ENCODE assay signal across 7 mouse cellular contexts in the genomic region with DNA sequence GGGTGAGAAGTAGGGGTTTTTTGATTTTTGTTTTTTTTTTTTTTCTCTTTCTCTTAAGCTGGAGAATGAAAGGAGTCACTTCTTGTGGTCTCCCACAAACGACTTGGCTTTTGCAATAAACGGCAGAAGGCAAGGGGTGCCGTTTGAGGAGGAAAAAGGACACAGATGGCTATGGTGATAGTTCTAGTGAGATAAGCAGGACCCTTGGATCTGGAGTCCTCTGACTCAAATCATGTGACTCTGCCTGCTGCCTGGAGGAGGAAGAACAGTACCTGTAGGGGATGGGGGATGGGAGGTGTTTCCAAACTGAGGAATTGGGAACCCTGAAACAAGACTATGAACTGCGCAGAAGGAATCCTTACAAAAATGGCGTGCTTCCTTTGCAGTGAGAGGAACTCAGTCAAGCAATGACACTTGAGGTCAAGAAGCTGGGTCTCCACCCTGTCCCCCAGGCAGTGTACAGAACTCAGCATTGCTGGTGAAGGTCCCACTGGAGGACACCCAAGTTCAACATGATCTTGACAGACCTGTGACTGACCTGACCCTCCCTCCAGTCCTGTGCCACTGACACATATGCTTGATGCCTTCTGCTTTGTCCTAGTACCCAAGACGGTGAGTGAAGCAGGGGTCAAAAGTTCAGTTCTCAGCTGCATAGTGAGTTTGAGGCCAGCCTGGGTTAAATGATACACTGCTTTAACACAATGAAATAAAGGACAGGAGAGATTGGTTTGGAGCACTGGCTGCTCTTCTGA. TPM values are rescaled to one million over a fixed set of nuclear protein-coding genes. Genes with fewer than 3 reads are reported as not detected.
A peak's percentile ranks its signal among the peaks of the same experiment; 100 is the strongest.
DNase-seq lines count a peak whose midpoint lies in the region; ATAC-seq lines count a peak whose summit lies in the region.

No protein-coding gene starts in this region.

- no peaks in the 10 kb centered on the region for H3K9me3 ChIP-seq in lung, embryonic 15.5 days
- H3K9me3 ChIP-seq in embryonic facial prominence, embryonic 11.5 days (replicated peaks; ENCODE audit: control insufficient read depth, low read length) = no peaks in the 10 kb centered on the region
- H3K9me3 ChIP-seq in intestine, embryonic 14.5 days (ENCODE audit: control insufficient read depth, low read length) = no peaks in the 10 kb centered on the region
- H3K9me3 ChIP-seq in midbrain, embryonic 16.5 days (replicated peaks; ENCODE audit: control insufficient read depth, low read length, poor library complexity, severe bottlenecking) = no peaks in the 10 kb centered on the region

- peak overlapping the region; percentile 82 for H3K27ac ChIP-seq in lung, embryonic 15.5 days
- H3K27ac ChIP-seq in embryonic facial prominence, embryonic 11.5 days (replicated peaks; ENCODE audit: low read depth, low read length) = peak overlapping the region; percentile 31; the same call in 1 of the 2 replicates
- H3K27ac ChIP-seq in intestine, embryonic 14.5 days (ENCODE audit: low read depth) = peak overlapping the region; percentile 89
- H3K27ac ChIP-seq in midbrain, embryonic 16.5 days (ENCODE audit: low read length) = peak overlapping the region; percentile 84

- ATAC-seq in lung, embryonic 15.5 days (ENCODE audit: borderline replicate concordance, extremely low read depth, low FRiP score, low TSS enrichment) = no peak
- no peak for ATAC-seq in embryonic facial prominence, embryonic 11.5 days (replicated peaks; ENCODE audit: insufficient number of reproducible peaks, low FRiP score, low TSS enrichment, low read depth)
- ATAC-seq in intestine, embryonic 14.5 days (replicated peaks; ENCODE audit: low FRiP score, low TSS enrichment, low read depth) = no peak
- ATAC-seq in midbrain, embryonic 16.5 days = no peak
- no peak for ATAC-seq in frontal cortex, adult (ENCODE audit: low TSS enrichment)

- H3K27me3 ChIP-seq in lung, embryonic 15.5 days = no peaks in the 10 kb centered on the region
- H3K27me3 ChIP-seq in embryonic facial prominence, embryonic 11.5 days (ENCODE audit: control insufficient read depth, insufficient read depth, low read length) = no peaks in the 10 kb centered on the region
- no peaks in the 10 kb centered on the region for H3K27me3 ChIP-seq in intestine, embryonic 14.5 days (replicated peaks; ENCODE audit: control insufficient read depth, insufficient read depth, low read length)
- H3K27me3 ChIP-seq in midbrain, embryonic 16.5 days (ENCODE audit: control insufficient read depth, insufficient read depth, low read depth, low read length) = no peaks in the 10 kb centered on the region

- H3K4me3 ChIP-seq in lung, embryonic 15.5 days = peak overlapping the region; percentile 82
- H3K4me3 ChIP-seq in embryonic facial prominence, embryonic 11.5 days (ENCODE audit: low read depth, low read length) = no peak overlapping the region
- peak overlapping the region; percentile 99 for H3K4me3 ChIP-seq in intestine, embryonic 14.5 days (ENCODE audit: low read depth, low read length)
- H3K4me3 ChIP-seq in midbrain, embryonic 16.5 days (ENCODE audit: low read depth, low read length) = peak overlapping the region; percentile 86

- H3K9ac ChIP-seq in lung, embryonic 15.5 days = peak overlapping the region; percentile 64
- peak overlapping the region; percentile 63 for H3K9ac ChIP-seq in embryonic facial prominence, embryonic 11.5 days (replicated peaks; ENCODE audit: low read length)
- H3K9ac ChIP-seq in intestine, embryonic 14.5 days (ENCODE audit: low read length) = peak overlapping the region; percentile 80
- peak overlapping the region; percentile 70; the same call in 1 of the 2 replicates for H3K9ac ChIP-seq in midbrain, embryonic 16.5 days (ENCODE audit: low read depth, low read length)

- 37% methylated on average over 6 of the region's 6 CpGs for WGBS in lung, embryonic 15.5 days
- 51% methylated on average over 6 of the region's 6 CpGs for WGBS in embryonic facial prominence, embryonic 11.5 days
- 43% methylated on average over 6 of the region's 6 CpGs for WGBS in intestine, embryonic 14.5 days
- 56% methylated on average over 6 of the region's 6 CpGs for WGBS in midbrain, embryonic 16.5 days

- peaks cover 30% of the 10 kb centered on the region for H3K4me1 ChIP-seq in lung, embryonic 15.5 days
- peaks cover 4% of the 10 kb centered on the region; the same call in 1 of the 2 replicates for H3K4me1 ChIP-seq in embryonic facial prominence, embryonic 11.5 days (ENCODE audit: control insufficient read depth, insufficient read depth, low read length)
- H3K4me1 ChIP-seq in intestine, embryonic 14.5 days (replicated peaks; ENCODE audit: control insufficient read depth, insufficient read depth, low read length) = peaks cover 33% of the 10 kb centered on the region
- peaks cover 25% of the 10 kb centered on the region for H3K4me1 ChIP-seq in midbrain, embryonic 16.5 days (ENCODE audit: control insufficient read depth, insufficient read depth, low read length)

- no peak for DNase-seq in lung, postnatal 4 days
- DNase-seq in embryonic facial prominence, embryonic 11.5 days (ENCODE audit: low spot score) = no peak
- no peak for DNase-seq in intestine, embryonic 14.5 days (ENCODE audit: low spot score)
- no peak for DNase-seq in urinary bladder, adult 2 months (ENCODE audit: low spot score)

- peak overlapping the region; percentile 66 for H3K4me2 ChIP-seq in lung, embryonic 15.5 days
- H3K4me2 ChIP-seq in embryonic facial prominence, embryonic 11.5 days (ENCODE audit: low read depth, low read length) = peak overlapping the region; percentile 61
- peak overlapping the region; percentile 73 for H3K4me2 ChIP-seq in intestine, embryonic 14.5 days (ENCODE audit: low read length)
- H3K4me2 ChIP-seq in midbrain, embryonic 16.5 days (ENCODE audit: low read length) = peak overlapping the region; percentile 71

- H3K36me3 ChIP-seq in lung, embryonic 15.5 days = peaks cover 25% of the 10 kb centered on the region
- H3K36me3 ChIP-seq in embryonic facial prominence, embryonic 11.5 days (replicated peaks; ENCODE audit: control insufficient read depth, insufficient read depth, low read depth, low read length) = peaks cover 19% of the 10 kb centered on the region
- H3K36me3 ChIP-seq in intestine, embryonic 14.5 days (ENCODE audit: control insufficient read depth, insufficient read depth, low read length) = peaks cover 28% of the 10 kb centered on the region
- H3K36me3 ChIP-seq in midbrain, embryonic 16.5 days (ENCODE audit: control insufficient read depth, insufficient read depth, low read length) = peaks cover 14% of the 10 kb centered on the region

RNA-seq across cellular contexts. Expression of gene Calr, which starts 1.1 kb away (rescaled TPM):
- polyA plus RNA-seq in lung, embryonic 15.5 days (2015; fragmentation: Nextera tagmentation; extraction: Ambion mirVana) = 1,037 and 1,080 TPM in 2 replicates
- 815 and 826 TPM in 2 replicates for polyA plus RNA-seq in embryonic facial prominence, embryonic 11.5 days (2014; fragmentation: Nextera tagmentation; extraction: Ambion mirVana)
- polyA plus RNA-seq in intestine, embryonic 14.5 days (2014; fragmentation: Nextera tagmentation; extraction: Ambion mirVana) = 721 and 823 TPM in 2 replicates
- polyA plus RNA-seq in midbrain, embryonic 16.5 days (2015; fragmentation: Nextera tagmentation; extraction: Ambion mirVana) = 662 and 691 TPM in 2 replicates
- 362 and 430 TPM in 2 replicates for polyA plus RNA-seq in urinary bladder, adult 2 months (2012; rRNA removed)

RNA-seq across cellular contexts. Expression of gene Rad23a, which starts 7.4 kb away (rescaled TPM):
- 112 and 127 TPM in 2 replicates for polyA plus RNA-seq in lung, embryonic 15.5 days (2015; fragmentation: Nextera tagmentation; extraction: Ambion mirVana)
- polyA plus RNA-seq in embryonic facial prominence, embryonic 11.5 days (2014; fragmentation: Nextera tagmentation; extraction: Ambion mirVana) = 79.6 and 88.2 TPM in 2 replicates
- 126 and 129 TPM in 2 replicates for polyA plus RNA-seq in intestine, embryonic 14.5 days (2014; fragmentation: Nextera tagmentation; extraction: Ambion mirVana)
- polyA plus RNA-seq in midbrain, embryonic 16.5 days (2015; fragmentation: Nextera tagmentation; extraction: Ambion mirVana) = 80.7 and 85.6 TPM in 2 replicates
- 63.3 and 69.9 TPM in 2 replicates for polyA plus RNA-seq in urinary bladder, adult 2 months (2012; rRNA removed)

RNA-seq across cellular contexts. Expression of gene Farsa, which starts 8.9 kb away (rescaled TPM):
- 96.9 and 98.9 TPM in 2 replicates for polyA plus RNA-seq in lung, embryonic 15.5 days (2015; fragmentation: Nextera tagmentation; extraction: Ambion mirVana)
- 73.0 and 85.7 TPM in 2 replicates for polyA plus RNA-seq in embryonic facial prominence, embryonic 11.5 days (2014; fragmentation: Nextera tagmentation; extraction: Ambion mirVana)
- polyA plus RNA-seq in intestine, embryonic 14.5 days (2014; fragmentation: Nextera tagmentation; extraction: Ambion mirVana) = 89.0 TPM in 2 replicates
- polyA plus RNA-seq in midbrain, embryonic 16.5 days (2015; fragmentation: Nextera tagmentation; extraction: Ambion mirVana) = 108 and 113 TPM in 2 replicates
- 39.2 and 51.4 TPM in 2 replicates for polyA plus RNA-seq in urinary bladder, adult 2 months (2012; rRNA removed)

RNA-seq across cellular contexts. Expression of gene Gadd45gip1, which starts 16.5 kb away (rescaled TPM):
- polyA plus RNA-seq in lung, embryonic 15.5 days (2015; fragmentation: Nextera tagmentation; extraction: Ambion mirVana) = 43.4 and 47.0 TPM in 2 replicates
- 41.5 and 42.3 TPM in 2 replicates for polyA plus RNA-seq in embryonic facial prominence, embryonic 11.5 days (2014; fragmentation: Nextera tagmentation; extraction: Ambion mirVana)
- polyA plus RNA-seq in intestine, embryonic 14.5 days (2014; fragmentation: Nextera tagmentation; extraction: Ambion mirVana) = 57.8 and 60.8 TPM in 2 replicates
- polyA plus RNA-seq in midbrain, embryonic 16.5 days (2015; fragmentation: Nextera tagmentation; extraction: Ambion mirVana) = 35.0 and 37.4 TPM in 2 replicates
- 22.0 and 22.2 TPM in 2 replicates for polyA plus RNA-seq in urinary bladder, adult 2 months (2012; rRNA removed)

RNA-seq across cellular contexts. Expression of gene Syce2, which starts 24.1 kb away (rescaled TPM):
- 69.6 and 72.1 TPM in 2 replicates for polyA plus RNA-seq in lung, embryonic 15.5 days (2015; fragmentation: Nextera tagmentation; extraction: Ambion mirVana)
- 89.2 and 89.9 TPM in 2 replicates for polyA plus RNA-seq in embryonic facial prominence, embryonic 11.5 days (2014; fragmentation: Nextera tagmentation; extraction: Ambion mirVana)
- 67.9 and 68.9 TPM in 2 replicates for polyA plus RNA-seq in intestine, embryonic 14.5 days (2014; fragmentation: Nextera tagmentation; extraction: Ambion mirVana)
- polyA plus RNA-seq in midbrain, embryonic 16.5 days (2015; fragmentation: Nextera tagmentation; extraction: Ambion mirVana) = 27.7 and 33.2 TPM in 2 replicates
- 2.8 and 3.2 TPM in 2 replicates for polyA plus RNA-seq in urinary bladder, adult 2 months (2012; rRNA removed)

Comparison
In these comparisons a context has a peak if more than half of its experiments do, and no peak if none do; other contexts are left out.
1. H3K27ac ChIP-seq: peak in every context shown above with its lines; median percentile 89 in intestine, embryonic 14.5 days; 84 in midbrain, embryonic 16.5 days; 82 in lung, embryonic 15.5 days; 31 in embryonic facial prominence, embryonic 11.5 days.